Mouse (Mus musculus): Measurements from ENCODE around the gene Hebp1.

Hebp1 gene

GRCm38 (mm10) chr6:135197921-135198532 is at the start of gene Hebp1, which contains the start of gene Fam234b:
Hebp1 (minus strand) TSS chr6:135198022.
Fam234b (plus strand) TSS chr6:135197977.
- peak; percentile 77 for DNase-seq (ENCODE audit: low spot score)

GRCm38 (mm10) chr6:135245586-135245985 is 47.8 kb upstream of the Hebp1 start:
- DNase-seq (ENCODE audit: low spot score), result no peak

GRCm38 (mm10) chr6:135240361-135240760 is 42.5 kb upstream of the Hebp1 start:
- no peak for DNase-seq (ENCODE audit: low spot score)

GRCm38 (mm10) chr6:135238211-135238610 is 40.4 kb upstream of the Hebp1 start:
- no peak for DNase-seq (ENCODE audit: low spot score)

GRCm38 (mm10) chr6:135237326-135237725 is 39.5 kb upstream of the Hebp1 start:
- DNase-seq (ENCODE audit: low spot score), result no peak

GRCm38 (mm10) chr6:135236576-135236975 is 38.8 kb upstream of the Hebp1 start:
- DNase-seq (ENCODE audit: low spot score), result no peak

- no peak for DNase-seq (ENCODE audit: low spot score)
Measured at GRCm38 (mm10) chr6:135235742-135236141, 37.9 kb upstream of the Hebp1 start.

GRCm38 (mm10) chr6:135232443-135233182 is 34.8 kb upstream of the Hebp1 start:
- DNase-seq (ENCODE audit: low spot score), result no peak

- no peak for DNase-seq (ENCODE audit: low spot score)
Measured at GRCm38 (mm10) chr6:135230586-135230985, 32.8 kb upstream of the Hebp1 start.

- no peak for DNase-seq (ENCODE audit: low spot score)
Measured at GRCm38 (mm10) chr6:135228465-135228941, 30.7 kb upstream of the Hebp1 start.

GRCm38 (mm10) chr6:135223786-135224416 is 26.1 kb upstream of the Hebp1 start:
- DNase-seq (ENCODE audit: low spot score), result no peak

GRCm38 (mm10) chr6:135219916-135220315 is 22.1 kb upstream of the Hebp1 start:
- no peak for DNase-seq (ENCODE audit: low spot score)

GRCm38 (mm10) chr6:135218330-135218729 is 20.5 kb upstream of the Hebp1 start:
- DNase-seq (ENCODE audit: low spot score), result no peak

- no peak for DNase-seq (ENCODE audit: low spot score)
Measured at GRCm38 (mm10) chr6:135212666-135213065, 14.8 kb upstream of the Hebp1 start.

- DNase-seq (ENCODE audit: low spot score), result no peak
Measured at GRCm38 (mm10) chr6:135211169-135211568, 13.3 kb upstream of the Hebp1 start.

GRCm38 (mm10) chr6:135206909-135207308 is 9.1 kb upstream of the Hebp1 start:
- no peak for DNase-seq (ENCODE audit: low spot score)

GRCm38 (mm10) chr6:135205802-135206201 is 8.0 kb upstream of the Hebp1 start:
- no peak for DNase-seq (ENCODE audit: low spot score)

GRCm38 (mm10) chr6:135204869-135205268 is 7.0 kb upstream of the Hebp1 start:
- no peak for DNase-seq (ENCODE audit: low spot score)

- DNase-seq (ENCODE audit: low spot score), result no peak
Measured at GRCm38 (mm10) chr6:135203737-135204136, 5.9 kb upstream of the Hebp1 start.

- DNase-seq (ENCODE audit: low spot score), result no peak
Measured at GRCm38 (mm10) chr6:135202668-135203067, 4.8 kb upstream of the Hebp1 start.

- no peak for DNase-seq (ENCODE audit: low spot score)
Measured at GRCm38 (mm10) chr6:135200122-135200957, 2.5 kb upstream of the Hebp1 start.

- no peak for DNase-seq (ENCODE audit: low spot score)
Measured at GRCm38 (mm10) chr6:135198726-135199125, 904 bp upstream of the Hebp1 start.
